Mouse (Mus musculus) hindlimb bud, embryonic 11.5 days (tissue): Measurements from ENCODE around the gene Ints3.
"Not testable (repeated sequence)": the region's sequence is repeated elsewhere in the genome, so short reads cannot be mapped to it uniquely, and the experiment has no call there.

Experiments used
- DNase-seq: peaks from one replicate; pipeline ENCODE4 v3.0.0-alpha.2; 2012; ENCODE audit warnings: low read depth, low spot score; ENCODE audit errors: extremely low spot score

Gene Ints3

GRCm38 (mm10) chr3:90361476-90361875 is 71.9 kb downstream of the Ints3 start:
- DNase-seq, result no peak

- DNase-seq, result no peak
Observed at GRCm38 (mm10) chr3:90359230-90359629, 74.2 kb downstream of the Ints3 start.

- DNase-seq, result no peak
Observed at GRCm38 (mm10) chr3:90357959-90358358, 75.5 kb downstream of the Ints3 start.

- DNase-seq, result no peak
Observed at GRCm38 (mm10) chr3:90347847-90348246, 85.6 kb downstream of the Ints3 start.

GRCm38 (mm10) chr3:90342853-90343252 is 90.6 kb downstream of the Ints3 start:
- DNase-seq, result not testable (repeated sequence)
